In the genomic region with DNA sequence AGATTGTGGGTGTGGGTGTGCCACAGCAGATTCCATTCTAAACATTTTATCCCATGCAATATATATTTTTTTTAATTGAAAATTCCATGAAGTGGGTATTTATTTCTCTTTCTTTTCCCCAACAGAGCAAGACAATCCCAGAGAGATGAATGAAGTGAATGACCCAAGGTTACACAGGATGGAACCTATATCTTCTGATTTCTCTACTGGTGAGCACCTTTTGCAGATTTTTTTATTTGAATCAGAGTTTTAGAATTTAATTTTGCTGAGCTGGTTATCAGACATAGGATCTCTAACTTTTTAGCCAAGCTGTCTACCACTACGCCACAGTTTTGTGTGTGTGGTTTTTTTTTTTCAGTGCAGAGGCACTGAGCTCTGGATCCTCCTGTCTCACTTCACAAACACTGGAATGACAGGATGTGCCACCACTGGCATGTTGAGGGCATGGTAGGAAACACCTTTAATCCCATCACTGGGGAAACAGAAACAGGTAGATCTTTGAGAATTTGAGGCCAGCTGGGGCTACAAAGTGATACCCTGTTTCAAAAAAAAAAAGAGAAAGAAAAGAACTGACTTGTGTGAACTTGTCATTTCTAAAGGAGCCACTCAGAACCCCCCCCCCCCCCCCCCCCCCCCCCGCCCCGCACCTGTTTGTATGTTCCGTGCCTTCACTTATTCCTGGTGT, we compare ENCODE assay signal across 8 mouse cellular contexts. TPM values are rescaled to one million over a fixed set of nuclear protein-coding genes. Genes with fewer than 3 reads are reported as not detected.
A peak's percentile ranks its signal among the peaks of the same experiment; 100 is the strongest.
DNase-seq lines count a peak whose midpoint lies in the region; ATAC-seq and TF ChIP-seq lines count a peak whose summit lies in the region.

No protein-coding gene starts in this region.

- WGBS in heart, postnatal 0 days = 87% methylated on average over 2 of the region's 4 CpGs
- WGBS in midbrain, embryonic 12.5 days = 98% methylated on average over 1 of the region's 4 CpGs

- H3K27ac ChIP-seq in heart, postnatal 0 days (ENCODE audit: low read depth) = peak overlapping the region; percentile 100
- peak overlapping the region; percentile 100 for H3K27ac ChIP-seq in midbrain, embryonic 12.5 days (replicated peaks)

- no peaks in the 10 kb centered on the region for H3K9me3 ChIP-seq in erythroblast, embryonic 14.5 days (ENCODE audit: control insufficient read depth, low read length)
- H3K9me3 ChIP-seq in E14TG2a.4 (ENCODE audit: low read length) = no peaks in the 10 kb centered on the region
- no peaks in the 10 kb centered on the region for H3K9me3 ChIP-seq in heart, postnatal 0 days (replicated peaks; ENCODE audit: control insufficient read depth, low read length)
- H3K9me3 ChIP-seq in midbrain, embryonic 12.5 days = no peaks in the 10 kb centered on the region

- peak overlapping the region; percentile 94 for H3K4me2 ChIP-seq in heart, postnatal 0 days (ENCODE audit: low read depth, low read length)
- H3K4me2 ChIP-seq in midbrain, embryonic 12.5 days (replicated peaks) = peak overlapping the region; percentile 95

- peaks cover 36% of the 10 kb centered on the region for H3K4me1 ChIP-seq in erythroblast, embryonic 14.5 days (ENCODE audit: control insufficient read depth)
- peaks cover 24% of the 10 kb centered on the region for H3K4me1 ChIP-seq in E14TG2a.4 (replicated peaks; ENCODE audit: low read depth, low read length)
- peaks cover 15% of the 10 kb centered on the region for H3K4me1 ChIP-seq in heart, postnatal 0 days (ENCODE audit: control insufficient read depth, insufficient read depth)
- H3K4me1 ChIP-seq in midbrain, embryonic 12.5 days = peaks cover 19% of the 10 kb centered on the region

- H3K4me3 ChIP-seq in erythroblast, embryonic 14.5 days (replicated peaks) = peak overlapping the region; percentile 79
- peak overlapping the region; percentile 97 for H3K4me3 ChIP-seq in E14TG2a.4 (replicated peaks; ENCODE audit: low read length)
- peak overlapping the region; percentile 99; the same call in 1 of the 2 replicates for H3K4me3 ChIP-seq in heart, postnatal 0 days (ENCODE audit: low read depth, low read length)
- peak overlapping the region; percentile 97 for H3K4me3 ChIP-seq in midbrain, embryonic 12.5 days

- no peak for TF ChIP-seq EP300 in heart, postnatal 0 days (IDR thresholded peaks at IDR 0.05; ENCODE audit: low read depth)

- TF ChIP-seq CTCF in E14TG2a.4 (conservative IDR thresholded peaks at IDR 0.05; ENCODE audit: low read length) = no peak
- TF ChIP-seq CTCF in heart, postnatal 0 days (IDR thresholded peaks at IDR 0.05; ENCODE audit: low read depth) = no peak

- H3K27me3 ChIP-seq in erythroblast, embryonic 14.5 days (ENCODE audit: control insufficient read depth) = no peaks in the 10 kb centered on the region
- no peaks in the 10 kb centered on the region for H3K27me3 ChIP-seq in E14TG2a.4 (ENCODE audit: insufficient read depth, low read length)
- no peaks in the 10 kb centered on the region for H3K27me3 ChIP-seq in heart, postnatal 0 days (ENCODE audit: control insufficient read depth, insufficient read depth, low read length)
- no peaks in the 10 kb centered on the region for H3K27me3 ChIP-seq in midbrain, embryonic 12.5 days

- ATAC-seq in erythroblast, adult 5-6 weeks (replicated peaks; ENCODE audit: low FRiP score, poor library complexity, severe bottlenecking) = no peak
- no peak for ATAC-seq in heart, postnatal 0 days (ENCODE audit: insufficient read depth, low read depth)
- no peak for ATAC-seq in midbrain, embryonic 12.5 days (ENCODE audit: low FRiP score, low read depth)

- no peak for DNase-seq in heart, postnatal 0 days (ENCODE audit: low spot score)
- no peak for DNase-seq in adrenal gland, adult 2 months
- no peak for DNase-seq in right cerebral cortex, postnatal 14 days
- no peak for DNase-seq in urinary bladder, postnatal 25 days (ENCODE audit: low spot score)

- H3K36me3 ChIP-seq in erythroblast, embryonic 14.5 days (ENCODE audit: control insufficient read depth) = peaks cover 60% of the 10 kb centered on the region
- H3K36me3 ChIP-seq in E14TG2a.4 (ENCODE audit: insufficient read depth, low read length) = peaks cover 56% of the 10 kb centered on the region
- H3K36me3 ChIP-seq in heart, postnatal 0 days (replicated peaks; ENCODE audit: control insufficient read depth, insufficient read depth, low read length) = peaks cover 23% of the 10 kb centered on the region
- peaks cover 25% of the 10 kb centered on the region for H3K36me3 ChIP-seq in midbrain, embryonic 12.5 days

- no peak overlapping the region for H3K9ac ChIP-seq in heart, postnatal 0 days (replicated peaks; ENCODE audit: low read depth, low read length)
- 0 out of 2 replicates have a peak overlapping the region, but pooled peaks have one; percentile 98 for H3K9ac ChIP-seq in midbrain, embryonic 12.5 days (replicated peaks)

RNA-seq across cellular contexts. Expression of a gene that starts 1.8 kb away (rescaled TPM):
- 148 and 149 TPM in 2 replicates for polyA plus RNA-seq in erythroblast, embryonic 14.5 days (2012)
- total RNA-seq in erythroblast, adult 5-6 weeks (2015; ENCODE audit: low replicate concordance) = 83.2 and 88.2 TPM in 2 replicates
- total RNA-seq in erythroblast, adult 5-6 weeks (2017; ENCODE audit: low replicate concordance) = 20.1 and 35.3 TPM in 2 replicates
- total RNA-seq in heart, postnatal 0 days (2014; rRNA removed; ENCODE audit: low replicate concordance) = 46.2 and 55.2 TPM in 2 replicates
- 276 and 285 TPM in 2 replicates for polyA plus RNA-seq in heart, postnatal 0 days (2015; fragmentation: Nextera tagmentation; extraction: Ambion mirVana)
- 570 and 583 TPM in 2 replicates for polyA plus RNA-seq in midbrain, embryonic 12.5 days (2016; fragmentation: Nextera tagmentation; extraction: Ambion mirVana)
- 100 to 1,000 TPM; 320 to 331 TPM for total RNA-seq in adrenal gland, adult 2 months (2021)
- polyA plus RNA-seq in adrenal gland, adult 2 months (2012; rRNA removed) = 379 and 483 TPM in 2 replicates
